Mouse (Mus musculus) Muller cell, postnatal 12 days (primary cell): ENCODE measurements around the gene Cyp4f17.
A peak's percentile ranks its signal among the peaks of the same experiment; 100 is the strongest.
"Not testable (repeated sequence)": the region's sequence is repeated elsewhere in the genome, so short reads cannot be mapped to it uniquely, and the experiment has no call there.

ENCODE experiments used
- DNase-seq: peaks from one replicate; pipeline ENCODE4 v3.0.0-alpha.2; 2015; ENCODE audit errors: inconsistent ontology term

Cyp4f17 gene

DNA sequence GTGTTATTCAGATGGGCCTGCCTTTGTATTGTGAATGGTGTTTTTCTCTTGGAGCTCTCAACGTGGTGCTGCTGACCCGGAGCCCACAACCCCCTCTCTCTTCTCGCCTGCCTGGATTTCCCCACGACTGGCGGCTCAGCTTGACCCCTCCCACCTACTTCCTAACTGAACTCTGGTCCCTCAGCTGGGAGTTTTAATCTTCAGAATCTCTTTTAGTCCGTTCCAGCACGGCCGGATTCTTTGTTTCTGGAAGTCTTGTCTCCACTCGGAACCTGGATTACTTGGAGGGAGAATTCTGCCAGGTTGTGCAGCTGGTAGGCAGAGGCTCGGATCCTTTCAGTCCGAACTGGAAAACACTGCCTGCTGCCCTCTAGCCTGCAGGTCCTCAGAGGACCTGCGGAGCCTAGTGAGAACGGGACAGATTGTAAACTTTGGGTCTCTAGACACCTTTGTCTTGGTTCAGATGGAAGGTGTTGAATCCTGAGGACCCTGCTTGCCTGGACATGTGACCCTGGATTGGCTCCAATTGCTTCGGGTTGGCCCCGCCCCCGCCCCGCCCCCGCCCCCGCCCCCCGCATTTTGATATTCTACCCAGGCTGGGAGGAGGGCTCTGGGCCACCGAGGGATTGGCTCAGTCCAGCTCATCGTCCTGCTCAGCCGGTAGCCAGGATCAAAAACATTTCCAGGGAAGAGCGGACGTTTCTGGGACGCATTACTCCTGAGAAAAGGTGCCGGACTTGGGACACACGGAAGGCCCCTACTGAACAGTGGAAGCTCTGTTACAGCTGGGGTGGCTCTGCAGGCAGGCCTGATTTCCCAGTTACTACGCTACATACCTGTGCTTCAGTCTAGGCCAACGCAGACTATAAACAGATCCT, at the start of gene Cyp4f17:
Gene Cyp4f17, plus strand, starts transcription at position 200 of the 878 bp plus-strand sequence.
- peak; percentile 77 for DNase-seq

DNA sequence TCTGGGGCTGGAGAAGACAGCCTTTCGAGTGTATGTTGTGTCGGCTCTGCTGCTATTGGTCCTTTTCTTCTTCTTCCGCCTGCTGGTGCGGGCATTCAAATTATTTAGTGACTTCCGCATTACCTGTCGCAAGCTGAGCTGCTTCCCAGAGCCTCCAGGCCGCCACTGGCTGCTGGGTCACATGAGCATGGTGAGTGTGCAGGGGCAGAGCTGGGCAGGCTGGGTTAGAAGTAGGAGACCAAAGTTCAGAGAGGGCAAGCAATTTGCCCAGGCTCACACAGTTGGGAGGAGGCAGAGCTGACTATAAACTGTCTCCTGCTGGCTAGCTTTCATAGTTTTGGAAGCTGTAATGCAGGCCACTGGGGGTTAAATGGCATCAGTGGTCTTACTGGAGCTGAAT, 37.4 kb upstream of the Cyp4f17 start:
- no peak for DNase-seq

DNA sequence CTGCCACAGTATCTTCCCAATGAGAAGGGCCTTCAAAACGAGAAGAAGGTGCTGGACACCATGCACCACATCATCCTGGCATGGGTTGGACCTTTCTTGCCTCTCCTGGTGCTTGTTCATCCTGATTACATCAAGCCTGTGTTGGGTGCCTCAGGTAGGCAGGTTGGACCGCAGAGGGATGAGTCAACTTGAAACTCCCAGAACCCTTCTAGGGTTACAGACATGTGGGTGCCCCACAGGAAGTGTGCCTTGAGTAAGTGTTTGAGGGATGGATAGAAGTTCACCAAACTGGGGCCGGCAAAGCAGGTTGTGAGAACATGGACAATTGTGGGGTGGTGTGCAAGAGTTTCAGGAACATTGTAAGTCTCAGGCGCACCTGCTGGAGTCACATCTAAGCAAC, 35.1 kb upstream of the Cyp4f17 start:
- DNase-seq, result no peak

GRCm38 (mm10) chr17:32472176-32472575, 33.7 kb upstream of the Cyp4f17 start:
- DNase-seq, result no peak

DNA sequence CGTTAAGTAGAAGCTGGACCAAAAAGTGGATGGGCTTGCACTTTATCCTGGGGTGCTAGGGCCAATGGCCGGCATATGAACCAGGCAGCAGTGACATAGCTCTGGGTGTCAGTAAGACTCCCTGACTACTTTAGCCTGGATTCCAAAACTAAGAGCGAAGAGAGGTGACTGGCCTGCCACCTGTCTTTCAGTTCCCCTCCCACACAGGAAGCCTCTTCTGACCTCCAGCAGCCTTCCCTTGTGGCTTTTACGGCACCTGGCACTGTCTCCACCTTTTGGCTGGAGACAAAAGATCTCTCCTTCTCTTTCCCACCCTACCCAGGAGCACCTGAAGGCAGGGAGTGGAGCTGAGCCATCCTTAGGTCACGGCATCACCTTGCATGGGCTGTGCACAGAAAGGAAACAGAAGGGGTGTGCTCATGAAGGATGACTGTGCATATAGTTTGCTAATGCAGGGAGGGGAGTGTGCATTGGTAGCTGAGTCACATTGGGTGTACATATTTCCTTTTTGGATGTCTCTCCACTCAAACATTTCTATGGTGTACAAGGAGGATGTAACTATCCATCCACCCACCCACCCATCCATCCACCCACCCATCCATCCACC, 30.8 kb upstream of the Cyp4f17 start:
- DNase-seq, result no peak

- no peak for DNase-seq
These were observed 28.6 kb upstream of the Cyp4f17 start for GRCm38 (mm10) chr17:32477204-32477603.

GRCm38 (mm10) chr17:32478727-32479126, 27.1 kb upstream of the Cyp4f17 start:
- no peak for DNase-seq

DNA sequence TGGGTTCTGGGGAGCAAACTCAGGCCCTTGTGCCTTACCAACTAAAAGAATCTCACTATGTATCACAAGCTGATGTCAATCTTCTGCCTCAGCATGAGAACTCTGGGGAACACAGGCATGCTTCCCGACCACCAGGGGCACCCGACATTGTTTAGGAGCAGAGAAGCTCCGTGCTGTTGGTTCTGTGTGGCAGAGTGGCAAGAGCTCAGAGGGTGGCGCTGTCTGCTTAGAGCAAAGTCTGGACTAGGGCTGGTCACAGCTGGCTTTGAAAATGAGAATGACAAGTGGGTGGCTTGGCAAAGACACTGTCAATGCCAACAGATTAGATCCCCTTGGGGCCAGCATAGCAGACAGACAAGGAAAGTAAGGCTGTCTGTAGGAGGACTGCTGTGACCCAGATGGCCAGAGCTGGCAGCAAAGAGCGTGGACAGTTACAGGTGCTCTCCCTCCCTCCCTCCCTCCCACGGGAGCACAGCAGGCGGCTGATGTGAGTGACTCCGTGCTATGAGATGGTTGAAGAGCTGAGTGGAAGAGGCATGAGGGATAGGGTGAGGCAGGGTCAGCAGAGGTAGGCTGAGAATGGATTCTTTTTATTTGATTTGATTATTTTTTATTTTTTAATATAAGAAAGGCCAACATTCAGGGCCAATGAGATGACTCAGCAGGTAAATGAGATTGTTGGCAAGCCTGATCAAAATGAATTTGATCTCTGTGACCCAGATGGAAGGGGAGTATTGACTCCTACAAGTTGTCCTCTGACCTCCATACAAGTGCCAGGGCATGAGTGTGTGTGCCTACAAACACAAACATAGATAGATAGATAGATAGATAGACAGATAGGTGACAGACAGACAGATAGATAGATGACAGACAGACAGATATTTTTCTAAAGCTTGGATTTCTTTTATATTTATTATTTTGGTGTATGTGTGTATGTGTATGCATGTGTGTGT, 26.0 kb upstream of the Cyp4f17 start:
- peak; percentile 29 for DNase-seq

- no peak for DNase-seq
These were observed 24.1 kb upstream of the Cyp4f17 start for GRCm38 (mm10) chr17:32481766-32482165.

DNA sequence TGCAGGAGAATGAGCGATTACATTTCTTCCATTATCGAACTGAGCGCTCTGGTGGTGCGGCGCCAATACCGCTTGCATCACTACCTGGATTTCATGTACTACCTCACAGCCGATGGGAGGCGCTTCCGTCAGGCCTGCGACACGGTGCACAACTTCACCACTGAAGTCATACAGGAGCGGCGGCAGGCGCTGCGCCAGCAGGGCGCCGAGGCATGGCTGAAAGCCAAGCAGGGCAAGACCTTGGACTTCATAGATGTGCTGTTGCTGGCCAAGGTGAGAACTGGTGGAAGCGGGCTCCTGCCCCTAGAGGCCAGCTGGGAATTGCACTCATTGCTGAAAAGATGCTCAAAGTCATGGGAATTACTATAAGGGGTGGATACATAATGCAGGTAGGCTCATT, 22.6 kb upstream of the Cyp4f17 start:
- peak; percentile 73 for DNase-seq

DNA sequence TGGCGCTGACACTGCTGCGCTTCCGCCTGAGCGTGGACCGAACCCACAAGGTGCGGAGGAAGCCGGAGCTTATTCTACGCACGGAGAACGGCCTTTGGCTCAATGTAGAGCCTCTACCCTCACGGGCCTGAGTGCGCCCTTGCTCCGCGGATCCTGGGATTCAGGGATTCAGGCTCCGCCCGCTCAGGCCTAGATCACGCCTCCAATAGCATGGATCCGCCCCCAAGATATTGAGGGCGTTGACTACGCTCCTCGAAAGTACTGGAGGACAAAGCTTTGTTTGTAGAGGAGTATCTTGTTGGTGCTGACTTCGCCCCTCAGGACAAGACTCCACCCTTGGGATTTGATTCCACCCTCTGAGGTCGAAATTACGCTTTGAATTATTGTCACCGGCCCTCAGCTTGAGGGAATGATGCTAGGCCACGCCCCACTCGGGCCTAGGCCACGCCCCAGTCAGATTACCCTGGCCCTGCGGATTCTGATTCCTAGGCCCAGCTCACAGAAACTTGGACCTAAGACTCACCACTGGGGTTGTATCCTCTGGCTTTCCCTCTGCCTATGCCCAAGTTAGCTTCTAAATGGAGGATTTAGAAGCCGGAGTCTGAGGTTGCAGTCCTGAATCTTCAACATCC, 13.4 kb upstream of the Cyp4f17 start:
- DNase-seq, result peak; percentile 58

DNA sequence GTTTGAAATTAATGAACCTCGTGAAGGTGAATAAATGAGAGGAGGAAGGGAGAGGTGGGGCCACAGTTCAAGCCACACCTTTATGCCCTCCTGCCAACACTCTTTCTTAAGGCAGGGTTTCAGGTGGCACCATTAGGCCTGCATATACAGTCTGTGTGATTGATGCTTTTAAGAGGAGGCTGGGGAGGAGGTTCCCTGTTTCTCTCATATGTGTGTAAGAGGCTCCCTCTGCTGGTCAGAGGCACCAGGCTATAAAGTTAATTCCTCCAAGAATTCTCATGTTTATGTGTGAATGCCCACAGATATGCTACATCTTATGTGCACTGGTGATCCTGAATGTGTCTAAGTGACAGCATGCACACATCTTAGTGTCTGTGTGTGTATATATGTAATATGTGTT, 11.2 kb upstream of the Cyp4f17 start:
- DNase-seq, result peak; percentile 36

DNA sequence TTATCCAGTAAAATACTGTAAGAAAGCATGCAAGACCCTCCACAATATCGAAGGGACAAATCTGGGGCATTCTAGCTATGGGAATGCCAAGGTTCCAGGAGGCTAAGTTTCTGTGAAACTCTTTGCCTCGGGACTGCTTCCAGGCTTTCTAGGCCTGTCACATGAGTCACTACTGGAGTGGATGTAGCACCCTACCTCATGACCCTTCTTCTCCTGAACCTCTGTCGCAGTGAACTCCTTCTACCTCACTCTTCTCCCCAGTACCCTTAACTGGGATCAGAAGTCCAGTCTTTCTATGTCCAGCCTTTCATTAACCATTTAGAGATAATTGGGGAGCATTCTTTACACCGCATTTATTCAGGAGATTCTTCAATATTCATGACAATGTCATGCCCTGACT, 5.3 kb upstream of the Cyp4f17 start:
- DNase-seq, result not testable (repeated sequence)

DNA sequence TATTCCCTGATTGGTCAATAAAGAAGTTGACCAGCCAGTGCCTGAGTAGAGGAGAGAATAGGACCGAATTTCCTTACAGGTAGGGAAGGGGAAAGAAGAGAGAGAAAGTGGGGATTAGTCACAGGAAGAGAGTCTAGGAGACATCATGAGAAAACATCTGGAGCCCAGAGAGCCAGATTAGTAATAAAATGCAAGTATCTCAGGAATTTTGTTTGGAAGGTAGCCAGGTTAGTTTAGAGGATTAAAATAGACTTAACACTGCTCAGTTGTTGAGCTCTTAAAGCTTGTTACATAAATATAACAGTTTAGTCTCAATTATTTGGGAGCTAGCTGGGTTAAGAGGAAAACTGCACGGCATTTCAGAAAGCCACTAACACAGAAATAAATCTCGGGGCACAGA, 4.8 kb upstream of the Cyp4f17 start:
- no peak for DNase-seq

DNA sequence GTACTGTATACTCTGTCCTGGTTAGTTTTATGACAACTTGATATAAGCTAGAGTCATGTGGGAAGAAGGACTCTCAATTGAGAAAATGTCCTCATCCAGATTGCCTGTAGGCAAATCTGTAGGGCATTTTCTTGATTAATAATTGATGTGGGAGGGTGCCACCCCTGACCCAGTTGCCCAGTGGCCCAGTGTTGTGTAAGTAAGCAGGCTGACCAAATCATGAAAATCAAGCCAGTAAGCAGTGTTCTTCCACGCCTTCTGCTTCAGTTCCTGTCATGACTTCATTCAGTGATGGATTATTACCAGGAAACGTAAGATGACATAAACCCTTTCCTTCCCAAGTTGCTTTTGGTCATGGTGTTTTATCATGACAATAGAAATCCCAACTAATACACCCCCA, 2.7 kb upstream of the Cyp4f17 start:
- no peak for DNase-seq

DNA sequence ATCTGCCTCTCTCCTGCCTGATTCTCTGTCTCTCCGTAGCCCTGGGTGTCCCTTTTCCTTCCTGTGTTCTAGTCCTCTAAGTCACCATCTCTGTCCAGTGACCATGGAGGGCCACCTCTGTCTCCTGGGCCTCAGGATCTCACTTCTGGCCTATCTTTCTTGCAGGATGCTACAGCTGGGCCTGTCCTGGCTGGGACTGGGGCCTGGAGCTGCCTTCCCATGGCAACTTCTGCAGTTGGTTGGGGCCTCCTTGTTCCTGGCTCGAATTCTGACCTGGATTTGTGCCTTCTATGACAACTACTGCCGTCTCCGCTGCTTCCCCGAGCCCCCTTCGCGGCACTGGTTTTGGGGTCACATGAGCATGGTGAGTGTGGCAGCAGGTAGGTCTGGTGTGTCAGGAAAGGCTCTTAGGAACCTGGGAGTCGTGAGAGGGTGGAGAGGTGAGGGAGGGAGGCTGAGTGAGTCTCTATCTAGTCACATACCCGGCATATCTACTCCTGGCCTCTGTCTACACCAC, 937 bp downstream of the Cyp4f17 start:
- no peak for DNase-seq

GRCm38 (mm10) chr17:32516126-32516525, 10.3 kb downstream of the Cyp4f17 start:
- no peak for DNase-seq

DNA sequence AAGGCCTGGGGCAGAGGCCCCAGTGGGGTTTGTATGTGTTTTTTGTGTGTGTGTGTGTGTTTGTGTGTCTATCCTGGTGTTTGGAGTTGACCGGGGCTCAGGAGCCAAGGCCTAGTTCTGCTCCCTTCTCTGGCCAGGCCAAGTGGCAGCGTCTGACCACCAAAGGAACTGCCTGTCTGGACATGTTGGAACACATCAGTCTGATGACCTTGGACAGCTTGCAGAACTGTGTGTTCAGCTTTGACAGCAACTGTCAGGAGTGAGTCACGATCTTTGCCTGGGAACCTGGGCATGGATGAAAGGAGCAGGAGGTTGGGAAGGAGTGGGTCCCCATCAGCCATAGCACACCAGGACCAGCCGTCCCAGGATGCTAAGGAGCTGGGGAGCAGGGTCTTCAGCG, 16.1 kb downstream of the Cyp4f17 start:
- DNase-seq, result no peak

GRCm38 (mm10) chr17:32522386-32522785, 16.5 kb downstream of the Cyp4f17 start:
- DNase-seq, result no peak

- DNase-seq, result no peak
These were observed 17.0 kb downstream of the Cyp4f17 start for GRCm38 (mm10) chr17:32522816-32523215.

- DNase-seq, result no peak
These were observed 18.0 kb downstream of the Cyp4f17 start for GRCm38 (mm10) chr17:32523895-32524294.
